Mouse (Mus musculus) brain, adult 2 months (tissue): ENCODE measurements around the gene Rab34.

Experiments
- DNase-seq: peaks from one replicate; pipeline ENCODE4 v3.0.0; 2011; ENCODE audit warnings: low read depth, low spot score

The Rab34 gene

GRCm38 (mm10) chr11:78188331-78189233, at the start of gene Rab34:
Rab34 (plus strand) TSS chr11:78188430.
- peak; percentile 67 for DNase-seq

GRCm38 (mm10) chr11:78140665-78141064, 47.6 kb upstream of the Rab34 start:
- DNase-seq: no peak

GRCm38 (mm10) chr11:78143520-78143919, 44.7 kb upstream of the Rab34 start:
- DNase-seq: no peak

- no peak for DNase-seq
These were observed 42.1 kb upstream of the Rab34 start for GRCm38 (mm10) chr11:78146168-78146567.

GRCm38 (mm10) chr11:78146707-78147543, 41.3 kb upstream of the Rab34 start:
- DNase-seq: no peak

- DNase-seq: no peak
These were observed 37.1 kb upstream of the Rab34 start for GRCm38 (mm10) chr11:78151161-78151560.

- DNase-seq: peak; percentile 96
These were observed 35.7 kb upstream of the Rab34 start for GRCm38 (mm10) chr11:78152299-78153231.

GRCm38 (mm10) chr11:78153778-78154177, 34.5 kb upstream of the Rab34 start:
- DNase-seq: no peak

- no peak for DNase-seq
These were observed 32.6 kb upstream of the Rab34 start for GRCm38 (mm10) chr11:78155674-78156073.

GRCm38 (mm10) chr11:78156156-78156699, 32.0 kb upstream of the Rab34 start:
- DNase-seq: no peak

- DNase-seq: peak; percentile 96
These were observed 29.1 kb upstream of the Rab34 start for GRCm38 (mm10) chr11:78159096-78159495.

- no peak for DNase-seq
These were observed 28.7 kb upstream of the Rab34 start for GRCm38 (mm10) chr11:78159557-78159956.

- DNase-seq: no peak
These were observed 28.1 kb upstream of the Rab34 start for GRCm38 (mm10) chr11:78160171-78160570.

- DNase-seq: no peak
These were observed 27.6 kb upstream of the Rab34 start for GRCm38 (mm10) chr11:78160675-78161074.

GRCm38 (mm10) chr11:78161169-78161568, 27.1 kb upstream of the Rab34 start:
- no peak for DNase-seq

- DNase-seq: peak; percentile 43
These were observed 26.3 kb upstream of the Rab34 start for GRCm38 (mm10) chr11:78161968-78162367.

- DNase-seq: peak; percentile 65
These were observed 25.7 kb upstream of the Rab34 start for GRCm38 (mm10) chr11:78162504-78162903.

- DNase-seq: no peak
These were observed 25.2 kb upstream of the Rab34 start for GRCm38 (mm10) chr11:78163045-78163444.

GRCm38 (mm10) chr11:78163681-78164603, 24.3 kb upstream of the Rab34 start:
- peak; percentile 58 for DNase-seq

- DNase-seq: no peak
These were observed 23.7 kb upstream of the Rab34 start for GRCm38 (mm10) chr11:78164604-78164923.
